Mouse (Mus musculus): ENCODE measurements around the gene Slc27a1. TPM values are rescaled to one million over a fixed set of nuclear protein-coding genes. Genes with fewer than 3 reads are reported as not detected.

Slc27a1 gene
- polyA plus RNA-seq, 1 experiment, result 13.7 TPM

DNA sequence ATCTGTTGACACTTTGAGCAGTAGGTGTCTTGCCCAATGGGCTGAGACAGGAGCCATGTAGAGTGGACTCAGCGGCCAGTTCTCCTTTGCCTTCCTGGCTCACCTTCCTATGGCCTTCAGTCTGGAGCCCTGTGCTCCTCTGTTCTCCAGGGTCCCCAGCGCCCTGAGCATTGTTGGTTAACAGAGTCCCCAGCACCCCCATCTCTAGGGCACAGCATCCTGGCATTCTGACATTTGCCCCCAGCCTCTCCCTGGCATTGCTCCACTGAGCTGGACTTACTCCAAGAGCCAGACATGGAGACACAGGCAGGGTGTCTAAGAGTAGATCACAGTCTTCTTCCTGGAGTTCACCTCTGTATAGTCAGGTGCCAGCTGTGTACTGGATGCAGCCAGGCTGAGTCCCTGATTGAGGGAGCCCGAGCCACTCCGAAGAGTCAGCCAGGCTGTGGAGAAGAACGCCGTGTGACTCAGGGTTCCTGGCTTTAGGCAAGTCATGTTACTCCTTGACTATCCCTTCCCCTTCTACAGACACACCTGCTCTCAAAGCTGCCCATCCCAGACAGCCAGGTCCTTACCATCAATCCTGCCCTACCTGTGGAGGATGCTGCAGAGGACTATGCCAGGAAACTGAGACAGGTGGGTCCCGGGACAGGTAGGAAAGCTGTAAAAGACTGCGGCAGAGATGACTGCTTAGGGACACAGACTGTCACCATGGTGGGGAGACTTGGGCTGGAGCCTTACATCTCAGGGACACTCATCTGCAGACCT lies 25.1 kb downstream of the Slc27a1 start:
- H3K4me1 ChIP-seq (ENCODE audit: control insufficient read depth, insufficient read depth, low read length), result peaks cover 9% of the 10 kb centered on the region
- H3K27ac ChIP-seq (ENCODE audit: insufficient read depth, low read length), result no peak overlapping the region
- no peak overlapping the region for H3K4me3 ChIP-seq (ENCODE audit: insufficient read depth, low read length)
- no peak for TF ChIP-seq CTCF (IDR thresholded peaks at IDR 0.05; ENCODE audit: borderline replicate concordance, insufficient read depth, low read length)
- TF ChIP-seq POLR2A (IDR thresholded peaks at IDR 0.05; ENCODE audit: low read depth, low read length), result no peak; the same call in none of the 2 replicates

DNA sequence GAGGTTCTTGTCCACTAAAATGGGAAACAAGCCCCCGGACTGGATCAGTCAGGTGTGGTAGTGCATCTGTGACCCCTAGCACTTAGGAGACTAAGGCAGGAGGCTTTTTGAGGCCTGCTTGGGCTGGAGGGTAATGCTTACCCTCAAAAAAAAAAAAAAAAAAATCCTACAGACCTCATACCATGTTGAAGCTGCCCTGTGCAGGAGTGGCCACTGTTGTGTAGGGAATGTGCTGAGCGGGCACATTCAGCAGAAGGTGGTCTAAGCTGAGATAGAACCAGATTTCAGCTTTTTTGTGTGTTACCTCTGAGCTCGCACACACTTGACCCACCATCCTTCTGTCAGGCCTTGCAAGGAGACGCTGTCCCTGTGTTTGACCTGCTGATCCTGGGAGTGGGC lies 25.6 kb downstream of the Slc27a1 start:
- TF ChIP-seq CTCF (IDR thresholded peaks at IDR 0.05; ENCODE audit: borderline replicate concordance, insufficient read depth, low read length) (no peak), POLR2A (IDR thresholded peaks at IDR 0.05; ENCODE audit: low read depth, low read length) (no peak)
- H3K4me3 ChIP-seq (ENCODE audit: insufficient read depth, low read length), result no peak overlapping the region
- H3K27ac ChIP-seq (ENCODE audit: insufficient read depth, low read length), result no peak overlapping the region
- H3K4me1 ChIP-seq (ENCODE audit: control insufficient read depth, insufficient read depth, low read length), result peaks cover 9% of the 10 kb centered on the region

DNA sequence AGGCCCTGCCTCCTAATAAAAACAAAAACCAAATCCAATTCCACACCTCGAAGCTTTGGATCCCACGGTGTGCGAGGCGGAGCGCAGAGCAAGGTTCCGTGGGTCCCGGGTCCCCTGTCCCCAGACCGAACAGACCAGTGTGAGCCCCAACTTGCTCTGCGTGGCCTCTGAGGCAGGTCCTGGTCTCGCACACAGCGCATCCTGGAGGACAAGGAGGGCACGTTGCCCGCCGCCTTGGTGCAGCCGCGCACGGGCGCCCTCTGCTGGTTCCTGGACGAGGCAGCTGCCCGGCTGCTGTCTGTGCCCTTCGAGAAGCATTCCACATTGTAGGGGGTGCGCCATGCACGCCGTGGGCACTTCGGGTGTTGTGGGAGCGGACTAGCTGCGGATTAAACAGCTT lies 27.2 kb downstream of the Slc27a1 start:
- H3K4me3 ChIP-seq (ENCODE audit: insufficient read depth, low read length), result no peak overlapping the region
- peak; percentile 99 for TF ChIP-seq CTCF (IDR thresholded peaks at IDR 0.05; ENCODE audit: borderline replicate concordance, insufficient read depth, low read length)
- no peak for TF ChIP-seq POLR2A (IDR thresholded peaks at IDR 0.05; ENCODE audit: low read depth, low read length)

DNA sequence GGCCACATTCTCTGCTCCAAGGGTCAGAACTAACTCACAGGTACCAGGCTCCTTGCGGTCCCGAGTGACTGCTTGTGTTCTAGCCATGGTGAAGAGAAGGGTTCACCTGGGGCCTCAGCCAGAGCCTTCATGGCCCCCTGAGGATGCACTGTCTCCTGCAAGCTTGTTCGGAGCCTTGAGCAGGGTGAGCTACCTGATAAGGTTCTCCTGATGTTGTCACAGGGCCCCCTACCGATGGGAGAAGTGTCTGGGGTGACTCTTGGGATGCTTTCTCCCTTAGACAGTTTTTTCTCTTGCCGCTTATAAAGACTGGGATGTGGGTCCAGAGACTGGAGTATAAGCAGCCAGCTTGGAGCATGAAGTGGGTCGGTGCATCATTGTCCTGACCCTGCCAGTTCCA lies 27.7 kb downstream of the Slc27a1 start:
- H3K4me3 ChIP-seq (ENCODE audit: insufficient read depth, low read length), result no peak overlapping the region
- H3K27ac ChIP-seq (ENCODE audit: insufficient read depth, low read length), result no peak overlapping the region
- H3K4me1 ChIP-seq (ENCODE audit: control insufficient read depth, insufficient read depth, low read length), result peaks cover 5% of the 10 kb centered on the region
- TF ChIP-seq POLR2A (IDR thresholded peaks at IDR 0.05; ENCODE audit: low read depth, low read length) (no peak), CTCF (IDR thresholded peaks at IDR 0.05; ENCODE audit: borderline replicate concordance, insufficient read depth, low read length) (no peak)

More for the DNA sequence above, 27.2 kb downstream of the Slc27a1 start:
- Histone ChIP-seq H3K4me1 (ENCODE audit: control insufficient read depth, insufficient read depth, low read length) (peaks cover 8% of the 10 kb centered on the region), H3K27ac (ENCODE audit: insufficient read depth, low read length) (no peak overlapping the region)

DNA sequence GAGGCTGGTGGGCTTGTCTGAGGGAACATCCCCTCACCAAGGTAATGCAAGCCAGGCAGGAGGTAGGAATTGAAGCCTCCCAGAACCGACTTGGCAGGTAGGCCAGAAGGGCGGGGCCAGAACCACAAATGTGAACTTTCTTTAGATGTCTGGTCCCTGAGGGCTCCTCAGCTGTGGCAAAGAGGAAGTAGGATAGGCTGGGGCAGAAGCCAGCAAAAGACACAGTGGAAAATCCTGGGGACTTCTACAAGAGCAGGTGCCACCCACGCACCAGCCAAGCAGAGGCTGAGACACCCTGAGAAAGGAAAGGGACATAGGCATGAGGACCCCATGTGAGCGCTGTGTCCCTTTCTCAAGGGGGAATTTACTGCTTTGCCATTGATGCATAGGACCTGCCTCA lies 28.1 kb downstream of the Slc27a1 start:
- peaks cover 5% of the 10 kb centered on the region for H3K4me1 ChIP-seq (ENCODE audit: control insufficient read depth, insufficient read depth, low read length)
- no peak overlapping the region for H3K27ac ChIP-seq (ENCODE audit: insufficient read depth, low read length)
- H3K4me3 ChIP-seq (ENCODE audit: insufficient read depth, low read length), result no peak overlapping the region
- TF ChIP-seq CTCF (IDR thresholded peaks at IDR 0.05; ENCODE audit: borderline replicate concordance, insufficient read depth, low read length), result no peak
- TF ChIP-seq POLR2A (IDR thresholded peaks at IDR 0.05; ENCODE audit: low read depth, low read length), result peak; percentile 14; the same call in 1 of the 2 replicates

DNA sequence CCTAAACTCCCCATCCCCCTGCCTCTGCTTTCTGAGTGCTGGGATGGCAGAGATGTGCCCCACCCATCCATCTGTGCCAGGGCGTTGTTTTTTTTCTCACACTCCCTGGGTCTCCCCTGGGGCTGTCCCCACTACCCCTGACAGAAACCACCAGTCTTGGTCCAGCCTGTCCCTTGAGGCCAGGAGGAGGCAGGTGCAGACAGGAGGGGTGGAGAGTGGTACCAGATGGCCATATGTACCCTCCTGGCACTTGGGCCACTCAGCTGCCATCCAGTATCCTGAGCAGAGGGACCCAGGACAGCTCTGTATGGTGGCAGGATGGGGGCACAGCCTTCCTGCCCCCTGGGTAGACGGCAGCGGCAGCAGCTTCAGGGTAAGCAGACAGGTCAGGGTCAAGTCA lies 28.8 kb downstream of the Slc27a1 start, which contains the start of gene Fam129c:
TSS of gene Fam129c (plus strand) at position 198 of the 400 bp plus-strand sequence.
- peaks cover 5% of the 10 kb centered on the region for H3K4me1 ChIP-seq (ENCODE audit: control insufficient read depth, insufficient read depth, low read length)
- H3K4me3 ChIP-seq (ENCODE audit: insufficient read depth, low read length), result no peak within 1 kb of the TSS
- no peak within 1 kb of the TSS for H3K27ac ChIP-seq (ENCODE audit: insufficient read depth, low read length)
- TF ChIP-seq CTCF (IDR thresholded peaks at IDR 0.05; ENCODE audit: borderline replicate concordance, insufficient read depth, low read length), result no peak
- TF ChIP-seq POLR2A (IDR thresholded peaks at IDR 0.05; ENCODE audit: low read depth, low read length), result no peak

DNA sequence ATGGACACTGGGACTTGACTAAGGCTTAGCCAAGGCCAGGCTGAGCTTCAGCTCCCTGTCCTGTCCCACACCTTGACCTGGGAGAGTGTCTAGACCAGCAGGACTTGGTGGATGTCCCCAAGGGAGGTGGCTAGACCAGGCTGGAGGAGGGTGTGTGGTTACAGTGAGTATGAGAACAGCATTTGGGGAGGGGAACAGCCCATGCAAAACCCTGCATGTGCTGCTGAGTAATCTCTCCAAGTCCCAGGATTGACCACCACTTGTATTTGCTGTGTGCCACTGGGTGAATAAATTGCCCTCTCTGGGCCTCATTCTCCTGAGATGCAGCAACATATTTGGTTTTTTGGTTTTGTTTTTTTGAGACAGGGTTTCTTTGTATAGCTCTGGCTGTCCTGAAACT lies 29.7 kb downstream of the Slc27a1 start:
- TF ChIP-seq POLR2A (IDR thresholded peaks at IDR 0.05; ENCODE audit: low read depth, low read length) (no peak), CTCF (IDR thresholded peaks at IDR 0.05; ENCODE audit: borderline replicate concordance, insufficient read depth, low read length) (no peak)
- H3K4me3 ChIP-seq (ENCODE audit: insufficient read depth, low read length), result no peak overlapping the region
- no peaks in the 10 kb centered on the region for H3K4me1 ChIP-seq (ENCODE audit: control insufficient read depth, insufficient read depth, low read length)
- H3K27ac ChIP-seq (ENCODE audit: insufficient read depth, low read length), result no peak overlapping the region

DNA sequence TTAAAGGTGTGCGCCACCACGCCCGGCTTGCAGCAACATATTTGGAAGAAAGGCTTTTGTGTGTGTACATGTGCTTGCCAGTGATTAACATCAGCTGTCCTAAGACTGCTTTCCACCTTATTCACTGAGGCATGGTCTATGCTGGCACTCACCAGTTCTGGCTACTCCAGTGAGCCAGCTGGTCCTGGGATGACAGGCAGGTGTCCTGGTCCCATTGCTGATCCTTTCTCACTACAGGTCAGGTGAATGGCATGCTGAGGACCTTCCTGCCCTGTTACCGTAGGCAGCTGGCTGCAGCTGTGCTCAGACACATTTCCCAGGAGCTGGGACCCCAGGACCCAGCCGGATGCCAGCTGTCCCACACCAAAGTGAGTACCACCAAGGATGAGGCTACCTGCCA lies 30.2 kb downstream of the Slc27a1 start:
- Histone ChIP-seq H3K4me3 (ENCODE audit: insufficient read depth, low read length) (no peak overlapping the region), H3K4me1 (ENCODE audit: control insufficient read depth, insufficient read depth, low read length) (no peaks in the 10 kb centered on the region), H3K27ac (ENCODE audit: insufficient read depth, low read length) (no peak overlapping the region)
- TF ChIP-seq CTCF (IDR thresholded peaks at IDR 0.05; ENCODE audit: borderline replicate concordance, insufficient read depth, low read length) (no peak), POLR2A (IDR thresholded peaks at IDR 0.05; ENCODE audit: low read depth, low read length) (no peak)

DNA sequence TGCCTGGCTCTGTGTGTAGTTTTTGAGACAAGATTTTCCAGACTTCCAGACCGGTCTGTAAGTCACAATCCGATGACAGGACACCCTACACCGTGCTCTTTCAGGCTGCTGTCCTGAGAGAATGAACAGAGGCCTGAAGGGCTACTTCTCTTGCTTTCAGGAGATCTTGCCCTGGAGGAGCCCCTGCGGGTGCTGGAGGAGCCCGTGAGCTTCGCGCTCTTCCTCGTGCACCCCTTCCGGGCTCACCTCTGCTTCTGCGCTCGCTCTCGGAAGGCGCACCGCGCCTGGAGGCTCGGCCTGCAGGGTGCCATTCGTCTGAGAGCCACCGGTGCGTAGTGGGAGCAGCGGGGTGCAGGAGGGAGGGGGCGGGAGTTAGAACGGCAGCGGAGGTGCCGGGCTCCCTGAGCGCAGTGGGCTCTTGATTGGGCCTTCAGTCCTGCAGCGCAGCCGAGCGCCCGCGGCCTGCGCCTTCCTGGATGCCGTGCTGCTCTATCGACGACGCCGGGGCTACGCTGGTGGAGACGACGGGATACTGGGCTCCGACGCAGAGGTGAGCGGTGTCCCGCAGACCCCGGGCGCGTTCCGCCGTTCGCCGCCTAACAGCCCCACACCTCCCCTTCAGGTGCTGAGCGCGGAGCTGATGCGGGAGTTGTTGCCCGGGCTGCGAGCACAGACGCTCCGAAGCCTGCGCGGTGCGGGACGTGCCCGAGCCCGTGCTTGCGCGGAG lies 33.4 kb downstream of the Slc27a1 start:
- H3K27ac ChIP-seq (ENCODE audit: insufficient read depth, low read length), result no peak overlapping the region
- no peak overlapping the region for H3K4me3 ChIP-seq (ENCODE audit: insufficient read depth, low read length)
- no peak for TF ChIP-seq POLR2A (IDR thresholded peaks at IDR 0.05; ENCODE audit: low read depth, low read length)
- TF ChIP-seq CTCF (IDR thresholded peaks at IDR 0.05; ENCODE audit: borderline replicate concordance, insufficient read depth, low read length), result no peak
- no peaks in the 10 kb centered on the region for H3K4me1 ChIP-seq (ENCODE audit: control insufficient read depth, insufficient read depth, low read length)
